Mouse (Mus musculus): ENCODE data around the gene Cep55. TPM values are rescaled to one million over a fixed set of nuclear protein-coding genes. Genes with fewer than 3 reads are reported as not detected.

Cep55 gene
- polyA plus RNA-seq, 1 experiment from 2014 or later, result 60.8 TPM

DNA sequence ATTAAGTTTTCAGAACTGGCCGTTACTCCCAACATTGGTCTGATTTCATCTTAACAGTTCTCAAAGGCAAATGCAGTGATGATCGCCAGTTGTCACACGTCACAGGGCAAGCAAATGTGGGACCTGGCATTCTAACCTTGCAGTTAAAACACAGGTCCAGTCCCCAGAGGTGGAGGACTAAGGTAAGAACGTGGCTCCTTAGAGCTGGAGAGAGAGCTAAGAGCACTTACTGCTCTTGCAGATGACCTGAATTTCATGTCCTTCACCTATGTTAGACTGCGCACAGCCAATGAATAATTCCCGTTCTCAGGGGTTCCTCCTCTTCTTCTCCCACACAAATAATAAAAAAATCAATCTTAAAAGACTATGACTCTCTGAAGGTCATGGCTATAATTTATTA, 27.4 kb upstream of the Cep55 start:
- ATAC-seq (ENCODE audit: low FRiP score) (no peak), DNase-seq (ENCODE audit: low spot score, missing footprints) (no peak)
- no peak overlapping the region for H3K27ac ChIP-seq (ENCODE audit: low read depth, low read length)
- no peaks in the 10 kb centered on the region for H3K4me1 ChIP-seq (ENCODE audit: control insufficient read depth, insufficient read depth, low read length)
- H3K4me3 ChIP-seq (ENCODE audit: low read depth, low read length), result no peak overlapping the region
- no peaks in the 10 kb centered on the region for H3K36me3 ChIP-seq (ENCODE audit: control insufficient read depth, insufficient read depth, low read length)
- no peak overlapping the region for H3K9ac ChIP-seq (ENCODE audit: low read length)
- 86% methylated on average over 6 of the region's 6 CpGs for WGBS
- no peaks in the 10 kb centered on the region for H3K9me3 ChIP-seq (ENCODE audit: control insufficient read depth, low read length)
- no peaks in the 10 kb centered on the region for H3K27me3 ChIP-seq (ENCODE audit: control insufficient read depth, insufficient read depth, low read length)
- H3K4me2 ChIP-seq, result no peak overlapping the region

DNA sequence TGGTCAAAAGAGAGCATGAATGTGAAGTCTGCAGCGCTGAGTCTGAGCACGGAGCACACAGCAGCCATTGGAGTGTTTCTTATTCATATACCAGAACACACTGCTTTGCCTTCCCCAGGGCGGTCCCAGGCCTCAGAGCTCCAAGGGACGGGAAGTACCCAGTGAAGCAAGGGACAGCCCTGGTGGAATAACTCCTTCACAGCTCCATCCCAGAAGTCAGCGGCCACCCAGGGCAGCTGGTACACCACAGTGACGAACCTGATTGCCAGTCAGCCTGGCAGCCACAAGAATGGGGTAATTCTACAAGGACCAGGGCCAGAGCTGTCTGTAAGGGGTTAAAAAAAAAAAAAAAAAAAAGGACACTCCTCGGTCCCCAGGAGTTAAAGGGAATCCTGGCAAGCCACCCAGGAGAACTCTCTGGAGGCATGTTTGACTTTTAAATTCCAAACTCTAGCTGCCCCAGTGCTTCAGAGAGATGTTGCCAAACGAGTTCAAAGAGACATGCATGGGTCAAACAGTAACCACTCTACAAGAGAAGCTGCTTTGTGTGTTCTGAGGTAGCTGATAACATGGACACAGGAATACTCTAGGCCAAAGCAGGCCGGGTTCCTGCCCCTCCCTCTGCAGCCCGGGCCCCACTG, 26.8 kb upstream of the Cep55 start:
- H3K9ac ChIP-seq (ENCODE audit: low read length), result no peak overlapping the region
- no peaks in the 10 kb centered on the region for H3K4me1 ChIP-seq (ENCODE audit: control insufficient read depth, insufficient read depth, low read length)
- H3K9me3 ChIP-seq (ENCODE audit: control insufficient read depth, low read length), result no peaks in the 10 kb centered on the region
- H3K4me3 ChIP-seq (ENCODE audit: low read depth, low read length), result no peak overlapping the region
- ATAC-seq (ENCODE audit: low FRiP score) (no peak), DNase-seq (ENCODE audit: low spot score, missing footprints) (no peak)
- H3K36me3 ChIP-seq (ENCODE audit: control insufficient read depth, insufficient read depth, low read length), result no peaks in the 10 kb centered on the region
- H3K4me2 ChIP-seq, result no peak overlapping the region
- H3K27ac ChIP-seq (ENCODE audit: low read depth, low read length), result no peak overlapping the region
- 65% methylated on average over 10 of the region's 10 CpGs for WGBS
- H3K27me3 ChIP-seq (ENCODE audit: control insufficient read depth, insufficient read depth, low read length), result no peaks in the 10 kb centered on the region

DNA sequence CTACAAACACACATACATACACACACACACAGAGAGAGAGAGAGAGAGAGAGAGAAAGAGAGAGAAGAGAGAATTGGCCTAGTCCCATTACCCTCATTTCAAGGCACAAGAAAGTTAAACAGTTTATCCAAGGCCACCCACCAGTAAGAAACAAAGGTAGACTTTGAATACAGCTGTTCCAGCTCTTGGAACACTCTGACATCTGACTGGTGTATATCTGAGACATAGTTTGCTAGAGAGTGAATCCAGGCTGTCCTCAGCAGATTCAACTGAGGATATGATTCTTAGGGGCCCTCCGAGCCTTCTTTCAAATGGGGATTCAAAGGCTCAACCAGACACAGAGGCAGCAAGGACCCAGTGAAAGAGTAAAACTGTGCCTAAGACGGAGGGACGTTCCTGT, 25.5 kb upstream of the Cep55 start:
- WGBS, result 68% methylated on average over 3 of the region's 3 CpGs
- no peak overlapping the region for H3K4me2 ChIP-seq
- no peak overlapping the region for H3K4me3 ChIP-seq (ENCODE audit: low read depth, low read length)
- ATAC-seq (ENCODE audit: low FRiP score) (no peak), DNase-seq (ENCODE audit: low spot score, missing footprints) (no peak)
- no peak overlapping the region for H3K9ac ChIP-seq (ENCODE audit: low read length)
- H3K4me1 ChIP-seq (ENCODE audit: control insufficient read depth, insufficient read depth, low read length), result no peaks in the 10 kb centered on the region
- H3K9me3 ChIP-seq (ENCODE audit: control insufficient read depth, low read length), result no peaks in the 10 kb centered on the region
- H3K27me3 ChIP-seq (ENCODE audit: control insufficient read depth, insufficient read depth, low read length), result no peaks in the 10 kb centered on the region
- H3K27ac ChIP-seq (ENCODE audit: low read depth, low read length), result no peak overlapping the region
- no peaks in the 10 kb centered on the region for H3K36me3 ChIP-seq (ENCODE audit: control insufficient read depth, insufficient read depth, low read length)

DNA sequence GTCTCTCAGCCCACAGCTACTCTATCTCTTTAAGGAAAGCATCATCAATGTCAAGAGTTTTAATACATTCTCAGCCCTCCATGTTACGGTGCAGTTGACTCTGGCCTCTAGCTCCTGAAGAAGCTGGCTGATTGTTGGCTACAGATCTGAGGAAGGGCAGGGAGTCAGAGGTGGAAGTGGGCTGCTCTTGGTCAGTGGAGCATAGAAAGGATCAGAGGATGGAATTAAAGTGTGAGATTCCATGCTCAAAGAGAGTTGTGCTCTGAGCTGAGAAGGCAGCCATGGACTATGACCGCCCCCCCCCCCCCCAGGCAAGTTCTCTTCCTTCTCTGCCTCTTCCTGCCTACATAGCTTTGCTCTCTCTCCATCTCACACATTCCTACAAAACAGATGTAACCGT, 24.9 kb upstream of the Cep55 start:
- H3K4me3 ChIP-seq (ENCODE audit: low read depth, low read length), result no peak overlapping the region
- no peaks in the 10 kb centered on the region for H3K9me3 ChIP-seq (ENCODE audit: control insufficient read depth, low read length)
- H3K4me1 ChIP-seq (ENCODE audit: control insufficient read depth, insufficient read depth, low read length), result no peaks in the 10 kb centered on the region
- DNase-seq (ENCODE audit: low spot score, missing footprints), result no peak
- H3K27ac ChIP-seq (ENCODE audit: low read depth, low read length), result no peak overlapping the region
- H3K4me2 ChIP-seq, result no peak overlapping the region
- H3K27me3 ChIP-seq (ENCODE audit: control insufficient read depth, insufficient read depth, low read length), result no peaks in the 10 kb centered on the region
- 0 out of 2 replicates have a peak, but pooled peaks have one; percentile 14 for ATAC-seq (ENCODE audit: low FRiP score)
- H3K36me3 ChIP-seq (ENCODE audit: control insufficient read depth, insufficient read depth, low read length), result no peaks in the 10 kb centered on the region
- 49% methylated on average over 3 of the region's 3 CpGs for WGBS
- no peak overlapping the region for H3K9ac ChIP-seq (ENCODE audit: low read length)

DNA sequence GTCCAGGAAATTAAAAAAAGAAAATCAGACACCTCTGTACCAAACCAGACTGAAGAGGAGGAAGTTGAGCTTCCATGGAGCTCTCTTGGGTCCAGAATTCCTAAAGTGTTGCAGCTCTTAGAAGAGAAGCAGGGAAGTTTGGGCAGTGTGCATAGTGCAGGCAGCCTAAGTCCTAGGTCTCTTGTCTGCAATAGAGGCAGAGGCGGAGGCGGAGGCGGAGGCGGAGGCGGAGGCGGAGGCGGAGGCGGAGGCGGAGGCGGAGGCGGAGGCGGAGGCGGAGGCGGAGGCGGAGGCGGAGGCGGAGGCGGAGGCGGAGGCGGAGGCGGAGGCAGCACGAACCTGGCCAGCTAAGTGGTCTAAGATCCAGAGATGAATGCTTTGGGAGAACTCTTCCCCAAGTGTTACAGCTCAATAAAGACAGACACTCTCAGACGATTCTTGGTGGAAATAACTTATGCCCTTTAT, 24.1 kb upstream of the Cep55 start:
- no peaks in the 10 kb centered on the region for H3K9me3 ChIP-seq (ENCODE audit: control insufficient read depth, low read length)
- no peak overlapping the region for H3K4me2 ChIP-seq
- WGBS, result 7% methylated on average over 11 of the region's 23 CpGs
- DNase-seq (ENCODE audit: low spot score, missing footprints) (no peak), ATAC-seq (ENCODE audit: low FRiP score) (peak; percentile 38; the same call in 1 of the 2 replicates)
- H3K4me1 ChIP-seq (ENCODE audit: control insufficient read depth, insufficient read depth, low read length), result no peaks in the 10 kb centered on the region
- H3K36me3 ChIP-seq (ENCODE audit: control insufficient read depth, insufficient read depth, low read length), result no peaks in the 10 kb centered on the region
- H3K27ac ChIP-seq (ENCODE audit: low read depth, low read length), result no peak overlapping the region
- H3K9ac ChIP-seq (ENCODE audit: low read length), result no peak overlapping the region
- no peak overlapping the region for H3K4me3 ChIP-seq (ENCODE audit: low read depth, low read length)
- no peaks in the 10 kb centered on the region for H3K27me3 ChIP-seq (ENCODE audit: control insufficient read depth, insufficient read depth, low read length)

- ATAC-seq (ENCODE audit: low FRiP score), result no peak
- Histone ChIP-seq H3K4me1 (ENCODE audit: control insufficient read depth, insufficient read depth, low read length) (no peaks in the 10 kb centered on the region), H3K9me3 (ENCODE audit: control insufficient read depth, low read length) (no peaks in the 10 kb centered on the region), H3K27me3 (ENCODE audit: control insufficient read depth, insufficient read depth, low read length) (no peaks in the 10 kb centered on the region), H3K4me3 (ENCODE audit: low read depth, low read length) (no peak overlapping the region), H3K36me3 (ENCODE audit: control insufficient read depth, insufficient read depth, low read length) (no peaks in the 10 kb centered on the region), H3K27ac (ENCODE audit: low read depth, low read length) (no peak overlapping the region), H3K9ac (ENCODE audit: low read length) (no peak overlapping the region), H3K4me2 (no peak overlapping the region)
- no peak for DNase-seq (ENCODE audit: low spot score, missing footprints)
- 71% methylated on average over 9 of the region's 9 CpGs for WGBS
Measured at GRCm38 (mm10) chr19:38031144-38031543, 23.7 kb upstream of the Cep55 start.

GRCm38 (mm10) chr19:38032993-38033734, 21.6 kb upstream of the Cep55 start:
- WGBS, result 80% methylated on average over 15 of the region's 15 CpGs
- Histone ChIP-seq H3K27me3 (ENCODE audit: control insufficient read depth, insufficient read depth, low read length) (no peaks in the 10 kb centered on the region), H3K9me3 (ENCODE audit: control insufficient read depth, low read length) (no peaks in the 10 kb centered on the region), H3K36me3 (ENCODE audit: control insufficient read depth, insufficient read depth, low read length) (no peaks in the 10 kb centered on the region), H3K27ac (ENCODE audit: low read depth, low read length) (no peak overlapping the region), H3K4me2 (no peak overlapping the region), H3K9ac (ENCODE audit: low read length) (no peak overlapping the region), H3K4me1 (ENCODE audit: control insufficient read depth, insufficient read depth, low read length) (no peaks in the 10 kb centered on the region), H3K4me3 (ENCODE audit: low read depth, low read length) (no peak overlapping the region)
- DNase-seq (ENCODE audit: low spot score, missing footprints) (no peak), ATAC-seq (ENCODE audit: low FRiP score) (no peak)

DNA sequence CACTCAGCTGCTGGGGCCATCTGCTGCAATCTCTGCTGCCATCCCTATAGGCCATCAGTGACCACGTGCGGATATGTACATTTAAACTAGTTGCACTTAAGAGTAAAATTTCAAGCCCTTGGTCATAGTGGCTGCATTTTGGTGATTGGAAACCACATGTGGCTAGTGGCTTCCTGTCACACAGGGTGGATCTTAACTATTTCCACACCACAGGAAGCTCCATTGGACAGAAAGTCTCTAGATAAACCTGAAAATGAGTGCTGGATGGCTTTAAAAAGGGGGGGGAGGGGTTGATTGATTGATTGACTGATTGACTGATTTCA, 21.1 kb upstream of the Cep55 start:
- H3K4me3 ChIP-seq (ENCODE audit: low read depth, low read length), result no peak overlapping the region
- H3K27ac ChIP-seq (ENCODE audit: low read depth, low read length), result no peak overlapping the region
- H3K27me3 ChIP-seq (ENCODE audit: control insufficient read depth, insufficient read depth, low read length), result no peaks in the 10 kb centered on the region
- H3K4me2 ChIP-seq, result no peak overlapping the region
- ATAC-seq (ENCODE audit: low FRiP score) (no peak), DNase-seq (ENCODE audit: low spot score, missing footprints) (no peak)
- no peaks in the 10 kb centered on the region for H3K9me3 ChIP-seq (ENCODE audit: control insufficient read depth, low read length)
- H3K9ac ChIP-seq (ENCODE audit: low read length), result no peak overlapping the region
- H3K36me3 ChIP-seq (ENCODE audit: control insufficient read depth, insufficient read depth, low read length), result no peaks in the 10 kb centered on the region
- H3K4me1 ChIP-seq (ENCODE audit: control insufficient read depth, insufficient read depth, low read length), result no peaks in the 10 kb centered on the region
- 71% methylated on average over 2 of the region's 2 CpGs for WGBS

DNA sequence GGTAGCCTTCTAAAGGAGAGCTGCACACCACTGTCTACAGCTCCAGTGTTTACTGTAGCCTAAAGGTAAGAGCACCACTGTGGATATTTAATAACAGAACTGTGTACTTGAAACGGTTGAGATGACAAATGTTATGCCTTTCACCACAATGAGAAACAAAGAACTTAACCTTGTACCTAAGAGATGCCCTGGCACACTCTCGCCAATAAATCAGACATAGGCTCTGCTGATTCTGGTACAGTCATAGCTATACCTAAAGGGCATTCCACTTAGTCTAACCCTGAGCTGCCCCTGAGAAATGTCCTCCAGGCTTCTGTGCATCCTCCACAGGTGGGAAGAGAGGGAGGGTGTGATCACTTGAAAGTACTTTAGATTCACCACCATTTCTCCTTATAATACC, 20.1 kb upstream of the Cep55 start:
- Histone ChIP-seq H3K4me3 (ENCODE audit: low read depth, low read length) (no peak overlapping the region), H3K9me3 (ENCODE audit: control insufficient read depth, low read length) (no peaks in the 10 kb centered on the region), H3K36me3 (ENCODE audit: control insufficient read depth, insufficient read depth, low read length) (no peaks in the 10 kb centered on the region), H3K9ac (ENCODE audit: low read length) (no peak overlapping the region), H3K27ac (ENCODE audit: low read depth, low read length) (no peak overlapping the region), H3K4me1 (ENCODE audit: control insufficient read depth, insufficient read depth, low read length) (no peaks in the 10 kb centered on the region), H3K27me3 (ENCODE audit: control insufficient read depth, insufficient read depth, low read length) (no peaks in the 10 kb centered on the region), H3K4me2 (no peak overlapping the region)
- 79% methylated on average over 2 of the region's 2 CpGs for WGBS
- DNase-seq (ENCODE audit: low spot score, missing footprints) (no peak), ATAC-seq (ENCODE audit: low FRiP score) (no peak)

Data from midbrain, embryonic 11.5 days (tissue).